Comparison of ENCODE assay signal across 1 mouse cellular context in genomic region chr1:150251876-150252275, GRCm38 (mm10).
TF ChIP-seq lines count a peak whose summit lies in the region.

No protein-coding gene starts in this region.

TF ChIP-seq in CH12.LX, 34 proteins besides CTCF, POLR2A, EP300 and RAD21 (continued from another document):
- TF ChIP-seq JUN (IDR thresholded peaks at IDR 0.05; ENCODE audit: insufficient read depth, low read depth, low read length) (peak; percentile 99), SIN3A (IDR thresholded peaks at IDR 0.05; ENCODE audit: low read length) (peak; percentile 73), UBTF (IDR thresholded peaks at IDR 0.05; ENCODE audit: low read depth, low read length) (no peak), RCOR1 (conservative IDR thresholded peaks at IDR 0.05; ENCODE audit: low read depth, low read length) (peak; percentile 53; the same call in 1 of the 2 replicates), GABPA (IDR thresholded peaks at IDR 0.05; ENCODE audit: insufficient replicate concordance, low read depth, low read length) (no peak)
